Mouse (Mus musculus) megakaryocyte, embryonic 14.5 days (primary cell): ENCODE results near the gene Abcg1.

Experiments used
- FLI1 ChIP-seq: IDR thresholded peaks from 2 replicates; pipeline ENCODE4 v1.6.1; 2012; ENCODE audit warnings: low read length, inconsistent platforms, mixed read lengths
- GATA1 ChIP-seq: IDR thresholded peaks from 3 replicates; pipeline ENCODE4 v1.6.1; 2012; ENCODE audit warnings: mixed read lengths, low read length, inconsistent platforms, borderline replicate concordance

- no peak for TF ChIP-seq GATA1
- TF ChIP-seq FLI1: no peak
These were observed 33.2 kb upstream of the Abcg1 start for GRCm38 (mm10) chr17:31024125-31024781.
